Mouse (Mus musculus): ENCODE data around the gene Adgrl3. TPM values are rescaled to one million over a fixed set of nuclear protein-coding genes. Genes with fewer than 3 reads are reported as not detected.

Gene Adgrl3
- total RNA-seq, 2 experiments from 2014 or later = 6.5 to 6.8 TPM

GRCm38 (mm10) chr5:81776234-81776633, 756.3 kb downstream of the Adgrl3 start:
- DNase-seq = no peak
- intact Hi-C loops (cut with DNase I) = no loop called here

DNA sequence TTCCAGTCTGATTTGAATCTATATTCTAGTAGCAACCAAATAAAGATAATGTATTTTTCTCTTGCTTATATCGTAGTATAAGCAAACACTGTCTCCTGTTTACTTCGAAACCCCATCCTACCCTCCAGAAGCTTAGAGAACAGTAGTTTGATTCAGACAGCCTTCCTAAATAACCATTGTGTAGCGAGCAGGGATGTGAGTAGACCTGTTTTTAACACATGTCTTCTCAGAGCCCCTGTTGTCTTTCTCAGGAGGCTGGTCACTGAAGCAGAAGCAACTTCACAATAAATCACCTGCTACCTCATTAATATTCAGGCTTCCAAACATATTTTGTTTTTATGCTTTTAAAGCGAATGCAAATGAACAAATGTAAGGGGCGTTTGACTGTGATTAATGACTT, 756.8 kb downstream of the Adgrl3 start:
- no peak for DNase-seq
- intact Hi-C loops (cut with DNase I) = no loop called here

GRCm38 (mm10) chr5:81784770-81785169, 764.8 kb downstream of the Adgrl3 start:
- intact Hi-C loops (cut with DNase I) = no loop called here
- no peak for DNase-seq

DNA sequence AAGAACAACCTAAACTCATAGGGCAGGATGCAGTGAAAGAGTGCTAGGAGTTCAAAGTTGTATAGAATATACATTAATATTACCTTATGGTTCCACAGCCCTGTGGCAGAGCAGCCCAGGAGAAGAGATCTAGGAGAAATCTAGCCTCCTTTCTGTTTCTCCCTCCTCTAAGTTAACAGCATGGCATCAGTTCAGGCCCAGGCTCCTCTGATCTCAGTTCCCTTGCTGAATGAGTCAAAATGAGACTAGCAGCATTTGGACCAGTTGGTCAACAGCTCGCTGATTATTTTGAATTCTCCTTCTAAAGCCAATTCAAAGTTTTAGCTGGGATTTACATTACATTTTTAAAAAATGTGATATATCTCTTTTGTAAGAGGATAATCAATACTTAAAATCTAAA, 770.8 kb downstream of the Adgrl3 start:
- intact Hi-C loops (cut with DNase I) = no loop called here
- DNase-seq = no peak

- no peak for DNase-seq
- intact Hi-C loops (cut with DNase I) = no loop called here
These were observed 774.2 kb downstream of the Adgrl3 start for GRCm38 (mm10) chr5:81794125-81794524.

- DNase-seq = no peak
- intact Hi-C loops (cut with DNase I) = no loop called here
These were observed 774.7 kb downstream of the Adgrl3 start for GRCm38 (mm10) chr5:81794601-81795000.

DNA sequence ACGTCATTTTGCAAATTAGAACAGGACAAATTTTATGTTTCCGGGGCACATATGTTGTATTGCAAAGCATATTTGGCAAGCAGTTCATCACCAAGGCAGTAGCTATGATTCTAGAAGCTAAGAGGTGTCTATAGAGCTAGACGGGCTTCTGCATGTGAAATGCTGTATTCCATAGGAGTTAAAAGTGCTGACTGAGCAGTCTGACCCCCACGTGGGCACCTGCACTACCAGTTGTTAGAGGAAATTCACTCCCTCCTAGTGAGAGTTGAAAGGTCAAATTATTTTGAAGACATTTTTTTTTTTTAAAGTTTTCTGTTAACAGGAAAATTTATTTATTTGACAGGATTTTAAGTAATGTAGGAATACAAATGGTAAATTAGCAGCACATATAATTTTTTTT, 776.2 kb downstream of the Adgrl3 start:
- intact Hi-C loops (cut with DNase I) = no loop called here
- no peak for DNase-seq

GRCm38 (mm10) chr5:81810966-81811365, 791.0 kb downstream of the Adgrl3 start:
- intact Hi-C loops (cut with DNase I) = no loop called here
- no peak for DNase-seq

DNA sequence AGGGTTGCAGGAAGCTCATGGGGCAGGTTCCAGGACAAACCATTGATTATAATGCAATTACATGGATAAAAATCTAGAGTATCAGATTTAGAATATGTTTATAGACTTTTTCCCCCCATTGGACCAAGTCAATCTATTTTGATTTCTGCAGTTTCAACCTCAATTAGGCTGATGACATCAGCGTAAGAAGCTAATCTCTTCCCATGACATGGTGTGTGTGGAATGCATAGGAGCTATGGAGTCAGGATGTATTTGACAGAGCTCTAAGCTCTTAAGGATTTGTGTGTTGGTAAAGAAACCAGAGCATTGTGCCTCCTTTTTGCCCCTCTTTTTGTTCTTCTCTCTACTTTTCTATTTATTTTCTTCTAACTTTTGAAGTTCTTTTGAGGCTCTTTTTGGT, 812.1 kb downstream of the Adgrl3 start:
- no peak for DNase-seq
- intact Hi-C loops (cut with DNase I) = no loop called here

DNA sequence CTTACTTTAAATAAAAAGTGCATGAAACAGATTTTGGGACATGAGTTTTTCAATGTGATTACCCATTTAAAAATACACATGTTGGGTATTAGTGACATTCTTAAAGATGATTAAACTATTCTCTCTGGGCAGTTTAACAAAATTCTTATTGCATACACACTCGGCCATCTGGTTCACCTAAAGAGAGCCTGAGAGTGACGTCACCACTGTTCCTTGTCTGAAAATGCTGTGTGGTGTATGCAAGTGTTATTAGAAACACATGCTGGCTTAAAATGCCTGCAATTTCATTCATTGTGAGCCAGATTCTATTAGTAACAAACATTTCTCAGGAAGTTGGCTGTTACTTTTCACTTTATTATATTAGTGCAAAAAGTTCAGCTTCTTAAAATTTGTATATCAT, 812.7 kb downstream of the Adgrl3 start:
- intact Hi-C loops (cut with DNase I) = no loop called here
- no peak for DNase-seq

GRCm38 (mm10) chr5:81837860-81838259, 817.9 kb downstream of the Adgrl3 start:
- intact Hi-C loops (cut with DNase I) = no loop called here
- DNase-seq = no peak

DNA sequence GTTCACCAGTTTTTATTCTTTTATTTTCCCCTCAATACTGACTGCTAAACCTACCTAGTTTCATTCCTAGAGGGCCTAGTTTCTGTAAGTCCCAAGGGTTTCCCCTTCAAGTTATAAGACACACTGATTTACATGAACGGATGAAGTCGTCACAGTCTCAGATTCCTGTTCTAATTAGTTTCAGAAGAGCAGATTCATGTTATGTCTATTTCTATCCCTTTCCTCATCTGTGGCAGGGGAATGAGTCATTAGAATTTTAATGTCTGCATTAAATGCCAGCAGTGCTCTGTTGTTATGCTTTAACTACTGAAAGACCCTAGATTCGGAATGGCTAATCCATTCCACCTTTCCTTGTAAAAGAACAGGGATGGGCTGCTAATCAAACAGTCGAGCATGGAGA, 823.9 kb downstream of the Adgrl3 start:
- no peak for DNase-seq
- intact Hi-C loops (cut with DNase I) = no loop called here

GRCm38 (mm10) chr5:81870336-81870735, 850.4 kb downstream of the Adgrl3 start:
- DNase-seq = no peak
- intact Hi-C loops (cut with DNase I) = no loop called here

Small RNA genes lying within 50 kb of the gene (microRNA-seq; reads per million reads assigned to microRNA genes)
- gene Gm22048 = 0 reads per million in 2 experiments

All from heart, postnatal 14 days (tissue).